Mouse (Mus musculus): ENCODE measurements around the gene Spon1. TPM values are rescaled to one million over a fixed set of nuclear protein-coding genes. Genes with fewer than 3 reads are reported as not detected.
A peak's percentile ranks its signal among the peaks of the same experiment; 100 is the strongest.

The Spon1 gene
- polyA plus RNA-seq, 1 experiment from 2014 or later = 22.7 TPM

DNA sequence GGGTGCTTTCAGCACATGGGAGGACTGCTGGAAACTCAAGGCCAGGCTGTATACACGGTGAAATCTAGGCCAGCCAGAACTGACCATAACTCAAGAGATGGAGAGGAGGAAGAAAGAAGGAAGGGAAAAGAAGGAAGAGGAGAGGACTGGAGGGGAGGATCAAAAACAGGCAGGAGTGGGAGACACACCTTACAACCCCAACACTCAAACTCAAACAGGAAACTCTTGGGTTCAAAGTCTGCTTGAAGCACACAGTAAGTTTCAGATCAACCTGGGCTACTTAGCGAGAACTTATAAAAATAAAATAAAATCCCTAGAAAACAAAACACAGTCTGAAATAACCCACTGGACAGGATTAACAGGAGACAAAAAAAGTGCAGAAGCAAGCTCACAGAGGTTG is 280.0 kb downstream of the Spon1 start:
- Histone ChIP-seq H3K27me3 (no peaks in the 10 kb centered on the region), H3K27ac (no peak overlapping the region), H3K36me3 (peaks cover 8% of the 10 kb centered on the region; the same call in 1 of the 2 replicates), H3K9ac (no peak overlapping the region), H3K4me2 (replicated peaks) (no peak overlapping the region), H3K4me1 (peaks cover 10% of the 10 kb centered on the region; the same call in 1 of the 2 replicates), H3K4me3 (no peak overlapping the region), H3K9me3 (no peaks in the 10 kb centered on the region)
- WGBS = 73% methylated on average over 2 of the region's 2 CpGs
- ATAC-seq (ENCODE audit: insufficient number of reproducible peaks, insufficient read depth, low FRiP score, low TSS enrichment) = no peak

GRCm38 (mm10) chr7:114053720-114054119 is 287.9 kb downstream of the Spon1 start:
- no peak overlapping the region for H3K27ac ChIP-seq
- ATAC-seq (ENCODE audit: insufficient number of reproducible peaks, insufficient read depth, low FRiP score, low TSS enrichment) = no peak
- 79% methylated on average over 4 of the region's 4 CpGs for WGBS

GRCm38 (mm10) chr7:114058166-114058565 is 292.4 kb downstream of the Spon1 start:
- 88% methylated on average over 16 of the region's 16 CpGs for WGBS
- H3K4me1 ChIP-seq = 0 out of 2 replicates have a peak, but pooled peaks cover 3% of the 10 kb centered on the region

More at GRCm38 (mm10) chr7:114053720-114054119, 287.9 kb downstream of the Spon1 start:
- no peaks in the 10 kb centered on the region for H3K27me3 ChIP-seq
- H3K9ac ChIP-seq = no peak overlapping the region
- no peaks in the 10 kb centered on the region for H3K9me3 ChIP-seq
- no peak overlapping the region for H3K4me3 ChIP-seq
- H3K4me1 ChIP-seq = 0 out of 2 replicates have a peak, but pooled peaks cover 3% of the 10 kb centered on the region
- H3K4me2 ChIP-seq (replicated peaks) = no peak overlapping the region
- H3K36me3 ChIP-seq = peaks cover 6% of the 10 kb centered on the region; the same call in 1 of the 2 replicates

GRCm38 (mm10) chr7:114058927-114059441 is 293.2 kb downstream of the Spon1 start:
- Histone ChIP-seq H3K27me3 (no peaks in the 10 kb centered on the region), H3K9ac (no peak overlapping the region), H3K27ac (no peak overlapping the region), H3K4me2 (replicated peaks) (no peak overlapping the region), H3K9me3 (no peaks in the 10 kb centered on the region), H3K4me1 (peaks cover 6% of the 10 kb centered on the region; the same call in 1 of the 2 replicates), H3K36me3 (0 out of 2 replicates have a peak, but pooled peaks cover 2% of the 10 kb centered on the region), H3K4me3 (no peak overlapping the region)
- 90% methylated on average over 6 of the region's 6 CpGs for WGBS
- ATAC-seq (ENCODE audit: insufficient number of reproducible peaks, insufficient read depth, low FRiP score, low TSS enrichment) = no peak

More at GRCm38 (mm10) chr7:114058166-114058565, 292.4 kb downstream of the Spon1 start:
- Histone ChIP-seq H3K9ac (no peak overlapping the region), H3K9me3 (no peaks in the 10 kb centered on the region), H3K36me3 (0 out of 2 replicates have a peak, but pooled peaks cover 2% of the 10 kb centered on the region), H3K27ac (no peak overlapping the region), H3K4me3 (no peak overlapping the region), H3K27me3 (no peaks in the 10 kb centered on the region), H3K4me2 (replicated peaks) (no peak overlapping the region)
- no peak for ATAC-seq (ENCODE audit: insufficient number of reproducible peaks, insufficient read depth, low FRiP score, low TSS enrichment)

- Histone ChIP-seq H3K27ac (no peak overlapping the region), H3K4me3 (no peak overlapping the region), H3K9me3 (no peaks in the 10 kb centered on the region), H3K9ac (no peak overlapping the region), H3K27me3 (no peaks in the 10 kb centered on the region), H3K36me3 (0 out of 2 replicates have a peak, but pooled peaks cover 2% of the 10 kb centered on the region), H3K4me1 (peaks cover 15% of the 10 kb centered on the region; the same call in 1 of the 2 replicates), H3K4me2 (replicated peaks) (no peak overlapping the region)
- ATAC-seq (ENCODE audit: insufficient number of reproducible peaks, insufficient read depth, low FRiP score, low TSS enrichment) = no peak
- WGBS = 97% methylated on average over 6 of the region's 6 CpGs
These were observed 294.6 kb downstream of the Spon1 start for GRCm38 (mm10) chr7:114060445-114060844.

- no peaks in the 10 kb centered on the region for H3K27me3 ChIP-seq
- 66% methylated on average over 1 of the region's 1 CpGs for WGBS
- H3K4me2 ChIP-seq (replicated peaks) = no peak overlapping the region
- H3K4me1 ChIP-seq = peaks cover 25% of the 10 kb centered on the region
- no peak overlapping the region for H3K4me3 ChIP-seq
- H3K9ac ChIP-seq = no peak overlapping the region
- no peaks in the 10 kb centered on the region for H3K9me3 ChIP-seq
- H3K36me3 ChIP-seq = 0 out of 2 replicates have a peak, but pooled peaks cover 2% of the 10 kb centered on the region
- ATAC-seq (ENCODE audit: insufficient number of reproducible peaks, insufficient read depth, low FRiP score, low TSS enrichment) = no peak
- no peak overlapping the region for H3K27ac ChIP-seq
These were observed 296.7 kb downstream of the Spon1 start for GRCm38 (mm10) chr7:114062451-114062850.

- no peak for ATAC-seq (ENCODE audit: insufficient number of reproducible peaks, insufficient read depth, low FRiP score, low TSS enrichment)
- Histone ChIP-seq H3K9ac (no peak overlapping the region), H3K36me3 (no peaks in the 10 kb centered on the region), H3K4me3 (no peak overlapping the region), H3K4me1 (peaks cover 25% of the 10 kb centered on the region), H3K4me2 (replicated peaks) (no peak overlapping the region), H3K9me3 (no peaks in the 10 kb centered on the region), H3K27ac (no peak overlapping the region), H3K27me3 (no peaks in the 10 kb centered on the region)
- 59% methylated on average over 8 of the region's 8 CpGs for WGBS
These were observed 297.7 kb downstream of the Spon1 start for GRCm38 (mm10) chr7:114063534-114063933.

- Histone ChIP-seq H3K9ac (no peak overlapping the region), H3K27ac (no peak overlapping the region), H3K4me1 (peaks cover 25% of the 10 kb centered on the region), H3K4me3 (no peak overlapping the region), H3K36me3 (no peaks in the 10 kb centered on the region), H3K27me3 (no peaks in the 10 kb centered on the region), H3K4me2 (replicated peaks) (no peak overlapping the region), H3K9me3 (no peaks in the 10 kb centered on the region)
- 88% methylated on average over 6 of the region's 6 CpGs for WGBS
- ATAC-seq (ENCODE audit: insufficient number of reproducible peaks, insufficient read depth, low FRiP score, low TSS enrichment) = no peak
These were observed 298.2 kb downstream of the Spon1 start for GRCm38 (mm10) chr7:114063966-114064365.

DNA sequence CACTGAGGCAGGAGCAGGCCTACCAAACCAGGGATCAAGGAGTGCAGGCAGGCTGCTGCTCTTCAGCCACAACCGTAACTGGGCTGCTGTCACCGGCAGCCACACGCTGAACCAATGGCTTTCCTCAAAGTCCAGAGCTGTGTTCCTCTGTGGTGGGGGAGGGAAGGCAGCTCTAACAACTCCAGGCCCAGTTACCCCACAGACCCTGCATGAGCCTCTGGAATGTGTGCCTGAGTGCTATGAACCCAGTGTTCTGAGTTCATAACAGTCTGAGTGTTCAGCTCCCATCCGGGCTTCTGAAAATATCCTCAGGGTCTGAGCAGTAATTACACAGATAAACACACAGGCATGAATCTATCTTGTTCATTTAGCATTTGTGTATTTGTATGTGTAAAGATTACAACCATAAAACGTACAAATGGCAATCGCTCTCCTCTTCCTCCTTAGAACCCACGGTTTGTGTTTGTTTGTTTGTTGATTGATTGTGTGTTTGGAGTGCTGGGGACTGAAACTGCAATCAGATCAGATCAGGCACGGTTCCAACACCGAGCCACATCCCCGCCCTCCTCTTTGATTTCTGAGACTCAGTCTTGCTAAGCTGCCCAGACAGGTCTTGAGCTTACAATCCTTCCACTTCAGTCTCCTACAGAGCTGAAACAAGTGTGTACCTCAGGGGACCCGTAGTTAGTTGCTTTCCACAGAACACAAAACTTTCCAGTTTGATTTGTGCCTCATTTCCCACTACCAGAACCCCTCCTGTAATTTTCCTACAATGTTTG is 299.8 kb downstream of the Spon1 start:
- peak; percentile 65 for ATAC-seq (ENCODE audit: insufficient number of reproducible peaks, insufficient read depth, low FRiP score, low TSS enrichment)
- 19% methylated on average over 11 of the region's 11 CpGs for WGBS
- Histone ChIP-seq H3K27ac (0 out of 2 replicates have a peak overlapping the region, but pooled peaks have one; percentile 52), H3K4me2 (replicated peaks) (no peak overlapping the region), H3K9me3 (no peaks in the 10 kb centered on the region), H3K9ac (no peak overlapping the region), H3K27me3 (no peaks in the 10 kb centered on the region), H3K36me3 (no peaks in the 10 kb centered on the region), H3K4me1 (peaks cover 25% of the 10 kb centered on the region), H3K4me3 (no peak overlapping the region)

DNA sequence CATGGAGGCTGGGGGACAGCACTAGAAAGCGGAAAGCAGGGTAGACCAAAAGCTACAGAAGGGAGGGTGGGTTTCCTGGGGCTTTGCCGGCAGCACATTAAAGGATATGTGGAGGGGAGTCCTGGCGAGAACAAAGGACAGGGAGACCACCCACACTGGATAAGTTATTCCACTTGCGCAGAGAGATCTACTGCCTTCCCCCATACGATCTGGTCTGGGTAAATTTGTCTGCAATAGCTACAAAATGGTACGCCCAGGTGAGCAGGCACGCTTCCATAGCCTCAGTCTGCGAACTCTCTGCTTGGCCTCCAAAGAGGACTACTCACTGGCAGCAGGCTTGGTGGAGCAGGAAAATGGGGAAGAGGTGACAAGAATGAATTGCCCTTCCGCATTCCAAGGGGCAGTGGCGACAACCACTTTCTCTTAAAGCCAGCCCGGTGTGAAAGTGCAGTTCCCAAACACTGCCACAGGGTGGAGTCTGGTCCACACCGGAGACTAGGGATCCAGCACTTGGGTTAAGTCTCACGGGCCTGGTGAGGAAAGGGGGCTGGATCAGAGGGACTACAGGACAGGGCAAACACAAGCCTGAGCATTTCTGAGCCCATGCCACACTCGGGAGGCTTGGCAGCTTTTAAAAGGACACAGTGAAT is 300.9 kb downstream of the Spon1 start:
- H3K27ac ChIP-seq = no peak overlapping the region
- 0 out of 2 replicates have a peak overlapping the region, but pooled peaks have one; percentile 15 for H3K9ac ChIP-seq
- H3K4me3 ChIP-seq = peak overlapping the region; percentile 23; the same call in 1 of the 2 replicates
- 9% methylated on average over 14 of the region's 14 CpGs for WGBS
- peaks cover 35% of the 10 kb centered on the region for H3K4me1 ChIP-seq
- no peaks in the 10 kb centered on the region for H3K27me3 ChIP-seq
- peak; percentile 57; the same call in 1 of the 2 replicates for ATAC-seq (ENCODE audit: insufficient number of reproducible peaks, insufficient read depth, low FRiP score, low TSS enrichment)
- H3K4me2 ChIP-seq (replicated peaks) = peak overlapping the region; percentile 49
- H3K9me3 ChIP-seq = no peaks in the 10 kb centered on the region
- H3K36me3 ChIP-seq = no peaks in the 10 kb centered on the region

GRCm38 (mm10) chr7:114068956-114069533 is 303.2 kb downstream of the Spon1 start:
- Histone ChIP-seq H3K27ac (no peak overlapping the region), H3K27me3 (no peaks in the 10 kb centered on the region), H3K4me1 (peaks cover 41% of the 10 kb centered on the region), H3K4me2 (replicated peaks) (no peak overlapping the region), H3K9ac (no peak overlapping the region), H3K36me3 (no peaks in the 10 kb centered on the region), H3K4me3 (no peak overlapping the region), H3K9me3 (no peaks in the 10 kb centered on the region)
- ATAC-seq (ENCODE audit: insufficient number of reproducible peaks, insufficient read depth, low FRiP score, low TSS enrichment) = no peak
- 70% methylated on average over 11 of the region's 11 CpGs for WGBS

Measured in embryonic facial prominence, embryonic 12.5 days (tissue).